Mouse (Mus musculus) lung, embryonic 14.5 days (tissue): ENCODE data around the gene Car3. TPM values are rescaled to one million over a fixed set of nuclear protein-coding genes. Genes with fewer than 3 reads are reported as not detected.

Experiments used
- ATAC-seq: fragments of 200-750 bp; cut with Nextera tagmentation; 2 replicates; pipeline ENCODE4 v1.8.0; 2017; ENCODE audit warnings: mild to moderate bottlenecking, moderate TSS enrichment, moderate library complexity; ENCODE audit not compliant: insufficient read depth
- DNase-seq: peaks from one replicate; pipeline ENCODE4 v3.0.0-alpha.2; 2015
- H3K27ac ChIP-seq: fragments of 300-500 bp; sonication (generic); 2 replicates; pipeline ENCODE4 v1.5.1; 2014; ENCODE audit warnings: low read depth, mild to moderate bottlenecking, moderate library complexity
- H3K27me3 ChIP-seq: fragments of 300-500 bp; sonication (generic); 2 replicates; pipeline ENCODE4 v1.6.1; 2014; ENCODE audit warnings: low read length, control low read depth; ENCODE audit not compliant: insufficient read depth
- H3K36me3 ChIP-seq: fragments of 300-500 bp; sonication (generic); 2 replicates; pipeline ENCODE4 v1.6.1; 2014; ENCODE audit warnings: control low read depth; ENCODE audit not compliant: insufficient read depth
- H3K4me1 ChIP-seq: fragments of 300-500 bp; sonication (generic); 2 replicates; pipeline ENCODE4 v1.6.1; 2014; ENCODE audit warnings: antibody characterized with exemption, control low read depth; ENCODE audit not compliant: insufficient read depth
- H3K4me2 ChIP-seq: fragments of 300-500 bp; sonication (generic); 2 replicates; pipeline ENCODE4 v1.6.1; 2014; ENCODE audit warnings: mild to moderate bottlenecking
- H3K4me3 ChIP-seq: fragments of 300-500 bp; sonication (generic); 2 replicates; pipeline ENCODE4 v1.5.1; 2014; ENCODE audit warnings: low read depth, low read length
- H3K9ac ChIP-seq: fragments of 300-500 bp; sonication (generic); 2 replicates; pipeline ENCODE4 v1.6.1; 2014
- H3K9me3 ChIP-seq: fragments of 300-500 bp; sonication (generic); 2 replicates; pipeline ENCODE4 v1.6.1; 2016; ENCODE audit warnings: low read depth, low read length, control low read depth
- CTCF ChIP-seq: IDR thresholded peaks from 2 replicates; pipeline ENCODE4 v1.5.1; 2016; ENCODE audit warnings: antibody characterized with exemption, low read depth
- WGBS: fragments of 180-500 bp; shearing (Covaris S2); extraction: QIAGEN DNeasy Blood & Tissue Kit; methylation state at CpG from one replicate; pipeline ENCODE4 v1.1.7; 2014; 5-methylcytosine and 5-hydroxymethylcytosine counted together
- polyA plus RNA-seq: library from polyadenylated mRNA; unstranded; fragments of >200 nt; fragmentation: Nextera tagmentation; extraction: Ambion mirVana; gene quantifications from 2 replicates; pipeline ENCODE4 v1.2.1, GENCODE M21; 2014

Car3 gene
- polyA plus RNA-seq, 1 experiment from 2014 or later = 1.6 TPM

- WGBS = 63% methylated on average over 3 of the region's 3 CpGs
- Histone ChIP-seq H3K4me1 (0 out of 2 replicates have a peak, but pooled peaks cover 1% of the 10 kb centered on the region), H3K27me3 (no peaks in the 10 kb centered on the region), H3K9ac (no peak overlapping the region), H3K36me3 (peaks cover 2% of the 10 kb centered on the region; the same call in 1 of the 2 replicates), H3K4me2 (no peak overlapping the region), H3K9me3 (no peaks in the 10 kb centered on the region), H3K27ac (no peak overlapping the region), H3K4me3 (no peak overlapping the region)
- TF ChIP-seq CTCF = no peak
- ATAC-seq = no peak
- DNase-seq = no peak
These were observed 19.4 kb downstream of the Car3 start for GRCm38 (mm10) chr3:14882756-14883155.

- no peaks in the 10 kb centered on the region for H3K9me3 ChIP-seq
- no peaks in the 10 kb centered on the region for H3K27me3 ChIP-seq
- no peak overlapping the region for H3K27ac ChIP-seq
These were observed 21.5 kb downstream of the Car3 start for GRCm38 (mm10) chr3:14884826-14885225.

GRCm38 (mm10) chr3:14886102-14887098 lies 23.1 kb downstream of the Car3 start, which contains the start of gene Car2:
Car2 (plus strand) TSS chr3:14886273.
- peak; percentile 88 for DNase-seq
- peak within 1 kb of the TSS; percentile 92 for H3K27ac ChIP-seq
- H3K9ac ChIP-seq = peak within 1 kb of the TSS; percentile 87
- H3K4me2 ChIP-seq = peak within 1 kb of the TSS; percentile 70
- WGBS = under 1% methylated on average over 92 of the region's 95 CpGs
- TF ChIP-seq CTCF = peak; percentile 49
- H3K4me3 ChIP-seq = peak within 1 kb of the TSS; percentile 82
- H3K27me3 ChIP-seq = no peaks in the 10 kb centered on the region
- H3K4me1 ChIP-seq = peaks cover 11% of the 10 kb centered on the region; the same call in 1 of the 2 replicates
- no peaks in the 10 kb centered on the region for H3K9me3 ChIP-seq
- ATAC-seq = peak; percentile 90
- peaks cover 22% of the 10 kb centered on the region; the same call in 1 of the 2 replicates for H3K36me3 ChIP-seq

More at GRCm38 (mm10) chr3:14884826-14885225, 21.5 kb downstream of the Car3 start:
- TF ChIP-seq CTCF = no peak
- Histone ChIP-seq H3K9ac (no peak overlapping the region), H3K4me3 (no peak overlapping the region), H3K4me1 (peaks cover 8% of the 10 kb centered on the region; the same call in 1 of the 2 replicates), H3K36me3 (peaks cover 20% of the 10 kb centered on the region; the same call in 1 of the 2 replicates), H3K4me2 (no peak overlapping the region)
- no peak for DNase-seq
- no peak for ATAC-seq

GRCm38 (mm10) chr3:14887134-14887666 lies 23.9 kb downstream of the Car3 start:
- whole genome bisulfite sequencing = 24% methylated on average over 11 of the region's 11 CpGs
- ATAC-seq = no peak

GRCm38 (mm10) chr3:14887686-14888295 lies 24.5 kb downstream of the Car3 start:
- peak overlapping the region; percentile 70 for H3K4me2 ChIP-seq
- peak overlapping the region; percentile 92 for H3K27ac ChIP-seq
- peak overlapping the region; percentile 87 for H3K9ac ChIP-seq
- WGBS = 47% methylated on average over 10 of the region's 10 CpGs
- ATAC-seq = no peak
- TF ChIP-seq CTCF = no peak
- H3K9me3 ChIP-seq = no peaks in the 10 kb centered on the region
- peaks cover 27% of the 10 kb centered on the region; the same call in 1 of the 2 replicates for H3K36me3 ChIP-seq
- H3K4me1 ChIP-seq = peaks cover 15% of the 10 kb centered on the region; the same call in 1 of the 2 replicates
- no peaks in the 10 kb centered on the region for H3K27me3 ChIP-seq
- DNase-seq = peak; percentile 42
- peak overlapping the region; percentile 82 for H3K4me3 ChIP-seq

More at GRCm38 (mm10) chr3:14887134-14887666, 23.9 kb downstream of the Car3 start:
- Histone ChIP-seq H3K9me3 (no peaks in the 10 kb centered on the region), H3K4me2 (peak overlapping the region; percentile 70), H3K4me3 (peak overlapping the region; percentile 82), H3K27me3 (no peaks in the 10 kb centered on the region), H3K9ac (peak overlapping the region; percentile 87), H3K4me1 (peaks cover 15% of the 10 kb centered on the region; the same call in 1 of the 2 replicates), H3K27ac (peak overlapping the region; percentile 92), H3K36me3 (peaks cover 27% of the 10 kb centered on the region; the same call in 1 of the 2 replicates)
- peak; percentile 58 for DNase-seq
- peak; percentile 35 for TF ChIP-seq CTCF

GRCm38 (mm10) chr3:14888549-14888948 lies 25.2 kb downstream of the Car3 start:
- Histone ChIP-seq H3K36me3 (peaks cover 27% of the 10 kb centered on the region; the same call in 1 of the 2 replicates), H3K9ac (peak overlapping the region; percentile 87), H3K4me2 (peak overlapping the region; percentile 70), H3K9me3 (no peaks in the 10 kb centered on the region), H3K27ac (peak overlapping the region; percentile 92), H3K4me3 (peak overlapping the region; percentile 82), H3K27me3 (no peaks in the 10 kb centered on the region), H3K4me1 (peaks cover 15% of the 10 kb centered on the region; the same call in 1 of the 2 replicates)
- DNase-seq = no peak
- WGBS = 49% methylated on average over 2 of the region's 2 CpGs
- TF ChIP-seq CTCF = no peak
- ATAC-seq = no peak
